In genomic region chr13:70714081-70714775, GRCm38 (mm10) we compare ENCODE assay signal across 15 mouse cellular contexts.
DNase-seq lines count a peak whose midpoint lies in the region; ATAC-seq lines count a peak whose summit lies in the region.
"Had no signal": no experiment of that assay in that cellular context is flagged by ENCODE, and none has a peak within 500 bp of the region (broad histone marks: within the 10 kb centered on the region; RNA-seq: fewer than 3 reads in every experiment).

No protein-coding gene starts in this region.

- 79% methylated on average over 7 of the region's 7 CpGs for WGBS in embryonic facial prominence, embryonic 11.5 days
- 86% methylated on average over 7 of the region's 7 CpGs for WGBS in embryonic facial prominence, embryonic 10.5 days

- 0 out of 2 replicates have a peak, but pooled peaks have one; percentile 39 for ATAC-seq in embryonic facial prominence, embryonic 11.5 days (replicated peaks; ENCODE audit: insufficient number of reproducible peaks, low FRiP score, low TSS enrichment, low read depth)

- no peaks in the 10 kb centered on the region for H3K27me3 ChIP-seq in embryonic facial prominence, embryonic 11.5 days (ENCODE audit: control insufficient read depth, insufficient read depth, low read length)
- H3K27me3 ChIP-seq in embryonic facial prominence, embryonic 10.5 days (replicated peaks; ENCODE audit: low read depth, poor library complexity, severe bottlenecking), result no peaks in the 10 kb centered on the region
- H3K27me3 ChIP-seq: embryonic facial prominence, embryonic 15.5 days had no signal

- H3K4me1 ChIP-seq in embryonic facial prominence, embryonic 11.5 days (ENCODE audit: control insufficient read depth, insufficient read depth, low read length), result no peaks in the 10 kb centered on the region
- H3K4me1 ChIP-seq in embryonic facial prominence, embryonic 10.5 days, result no peaks in the 10 kb centered on the region
- H3K4me1 ChIP-seq: embryonic facial prominence, embryonic 15.5 days; limb, embryonic 13.5 days had no signal

- H3K36me3 ChIP-seq in embryonic facial prominence, embryonic 11.5 days (replicated peaks; ENCODE audit: control insufficient read depth, insufficient read depth, low read depth, low read length), result no peaks in the 10 kb centered on the region
- H3K36me3 ChIP-seq in embryonic facial prominence, embryonic 10.5 days (replicated peaks), result no peaks in the 10 kb centered on the region
- H3K36me3 ChIP-seq: embryonic facial prominence, embryonic 15.5 days; limb, embryonic 13.5 days had no signal

- H3K4me2 ChIP-seq in embryonic facial prominence, embryonic 11.5 days (ENCODE audit: low read depth, low read length), result no peak overlapping the region
- H3K4me2 ChIP-seq: embryonic facial prominence, embryonic 15.5 days; limb, embryonic 13.5 days had no signal

- intact Hi-C loops in left cerebral cortex, postnatal 4 days (cut with DNase I), result no loop called here

- H3K4me3 ChIP-seq in embryonic facial prominence, embryonic 11.5 days (ENCODE audit: low read depth, low read length), result no peak overlapping the region
- no peak overlapping the region for H3K4me3 ChIP-seq in embryonic facial prominence, embryonic 10.5 days
- H3K4me3 ChIP-seq: embryonic facial prominence, embryonic 15.5 days; limb, embryonic 13.5 days had no signal

- H3K9ac ChIP-seq in embryonic facial prominence, embryonic 11.5 days (replicated peaks; ENCODE audit: low read length), result no peak overlapping the region
- H3K9ac ChIP-seq: embryonic facial prominence, embryonic 15.5 days; limb, embryonic 13.5 days had no signal

- no peaks in the 10 kb centered on the region for H3K9me3 ChIP-seq in embryonic facial prominence, embryonic 11.5 days (replicated peaks; ENCODE audit: control insufficient read depth, low read length)
- H3K9me3 ChIP-seq in embryonic facial prominence, embryonic 10.5 days, result no peaks in the 10 kb centered on the region
- H3K9me3 ChIP-seq: embryonic facial prominence, embryonic 15.5 days; limb, embryonic 13.5 days had no signal

- DNase-seq in embryonic facial prominence, embryonic 11.5 days (ENCODE audit: low spot score), result no peak
- DNase-seq in embryonic facial prominence, embryonic 10.5 days (ENCODE audit: low spot score), result no peak
- peak; percentile 47 for DNase-seq in left cerebral cortex, adult 11 months (ENCODE audit: low spot score)
- DNase-seq in left cerebral cortex, postnatal 4 days, result no peak
- peak; percentile 25 to 41 for DNase-seq in frontal cortex, postnatal 10 days (ENCODE audit: low spot score in 2 of 2)
- peak; percentile 40 to 46 for DNase-seq in right cerebral cortex, adult 2 months (ENCODE audit: low spot score in 2 of 2)
- no peak for DNase-seq in embryo, embryonic 9.5 days (ENCODE audit: extremely low spot score)
- no peak for DNase-seq in thymus, postnatal 10 days (ENCODE audit: low spot score in 2 of 2)
- DNase-seq: cerebellum, adult 2 months; gastrocnemius, postnatal 25 days; kidney, postnatal 10 days; lung, adult 18-20 months; thymus, adult 18-20 months had no signal

- no peak overlapping the region for H3K27ac ChIP-seq in embryonic facial prominence, embryonic 11.5 days (replicated peaks; ENCODE audit: low read depth, low read length)
- no peak overlapping the region for H3K27ac ChIP-seq in embryonic facial prominence, embryonic 10.5 days (replicated peaks)
- H3K27ac ChIP-seq: embryonic facial prominence, embryonic 15.5 days; limb, embryonic 13.5 days had no signal

Comparison
In these comparisons a context has a peak if more than half of its experiments do, and no peak if none do; other contexts are left out.
1. DNase-seq: peak in left cerebral cortex, adult 11 months (single experiment), frontal cortex, postnatal 10 days (2 of 2) and right cerebral cortex, adult 2 months (2 of 2); none in embryonic facial prominence, embryonic 11.5 days (single experiment), embryonic facial prominence, embryonic 10.5 days (single experiment), left cerebral cortex, postnatal 4 days (single experiment), embryo, embryonic 9.5 days (single experiment) and thymus, postnatal 10 days (0 of 2).